Mouse (Mus musculus): Measurements from ENCODE around the gene Tmem51.
A peak's percentile ranks its signal among the peaks of the same experiment; 100 is the strongest.

Gene Tmem51

GRCm38 (mm10) chr4:142081631-142082283 is 2.3 kb downstream of the Tmem51 start:
- DNase-seq (ENCODE audit: low spot score in 2 of 2), result peak in 1 of 2 experiments; percentile 37

- no peak for DNase-seq (ENCODE audit: low spot score in 2 of 2)
These were observed 3.0 kb downstream of the Tmem51 start for GRCm38 (mm10) chr4:142080901-142081630.

GRCm38 (mm10) chr4:142080487-142080767 is 3.7 kb downstream of the Tmem51 start:
- no peak for DNase-seq (ENCODE audit: low spot score in 2 of 2)

GRCm38 (mm10) chr4:142079629-142080486 is 4.2 kb downstream of the Tmem51 start:
- DNase-seq (ENCODE audit: low spot score in 2 of 2), result no peak

- peak in 1 of 2 experiments; percentile 39 for DNase-seq (ENCODE audit: low spot score in 2 of 2)
These were observed 6.4 kb downstream of the Tmem51 start for GRCm38 (mm10) chr4:142077572-142078271.

GRCm38 (mm10) chr4:142076883-142077282 is 7.2 kb downstream of the Tmem51 start:
- DNase-seq (ENCODE audit: low spot score in 2 of 2), result no peak

GRCm38 (mm10) chr4:142075931-142076330 is 8.2 kb downstream of the Tmem51 start:
- DNase-seq (ENCODE audit: low spot score in 2 of 2), result no peak

GRCm38 (mm10) chr4:142074060-142074732 is 9.9 kb downstream of the Tmem51 start:
- DNase-seq (ENCODE audit: low spot score in 2 of 2), result no peak

GRCm38 (mm10) chr4:142071243-142071991 is 12.7 kb downstream of the Tmem51 start:
- DNase-seq (ENCODE audit: low spot score in 2 of 2), result no peak

- no peak for DNase-seq (ENCODE audit: low spot score in 2 of 2)
These were observed 13.3 kb downstream of the Tmem51 start for GRCm38 (mm10) chr4:142070840-142071239.

- no peak for DNase-seq (ENCODE audit: low spot score in 2 of 2)
These were observed 14.9 kb downstream of the Tmem51 start for GRCm38 (mm10) chr4:142068899-142069812.

GRCm38 (mm10) chr4:142066576-142066975 is 17.5 kb downstream of the Tmem51 start:
- DNase-seq (ENCODE audit: low spot score in 2 of 2), result no peak

- DNase-seq (ENCODE audit: low spot score in 2 of 2), result peak in 1 of 2 experiments; percentile 40
These were observed 18.3 kb downstream of the Tmem51 start for GRCm38 (mm10) chr4:142065835-142066234.

- peak in 1 of 2 experiments; percentile 54 for DNase-seq (ENCODE audit: low spot score in 2 of 2)
These were observed 18.8 kb downstream of the Tmem51 start for GRCm38 (mm10) chr4:142065270-142065669.

- no peak for DNase-seq (ENCODE audit: low spot score in 2 of 2)
These were observed 19.4 kb downstream of the Tmem51 start for GRCm38 (mm10) chr4:142064582-142065228.

GRCm38 (mm10) chr4:142063057-142063534 is 21.0 kb downstream of the Tmem51 start:
- no peak for DNase-seq (ENCODE audit: low spot score in 2 of 2)

GRCm38 (mm10) chr4:142061485-142062240 is 22.4 kb downstream of the Tmem51 start:
- no peak for DNase-seq (ENCODE audit: low spot score in 2 of 2)
